Mouse (Mus musculus) bone marrow macrophage, adult 2 months (primary cell): ENCODE measurements around the gene Fgfr2.

Source experiments
- CTCF ChIP-seq: IDR thresholded peaks from 2 replicates; pipeline ENCODE4 v1.5.1; 2012; ENCODE audit warnings: low read depth, mild to moderate bottlenecking, low read length, moderate library complexity
- POLR2A ChIP-seq: IDR thresholded peaks from 2 replicates; pipeline ENCODE4 v1.6.1; 2012; ENCODE audit warnings: mild to moderate bottlenecking, low read depth, low read length, borderline replicate concordance

DNA sequence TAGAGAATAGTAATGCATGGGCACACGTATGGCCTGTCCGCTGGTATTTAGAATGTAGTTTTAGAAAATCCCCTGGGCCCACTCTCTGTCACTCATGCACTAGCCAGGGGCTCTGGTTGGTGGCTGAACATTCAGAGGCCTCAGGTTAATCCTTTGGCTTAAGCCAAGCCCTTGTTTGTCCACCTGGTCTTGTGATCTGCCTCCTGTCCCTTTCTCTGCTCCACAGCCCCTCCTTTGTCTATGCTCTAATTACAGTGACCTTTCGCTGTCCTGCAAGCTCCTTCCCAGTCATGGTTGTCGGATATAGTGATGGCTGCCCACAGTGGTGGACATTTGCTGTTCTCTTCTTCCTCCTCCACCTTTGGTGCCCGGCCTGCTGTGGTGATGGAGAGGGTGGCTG is 2460.9 kb downstream of the Fgfr2 start:
- TF ChIP-seq CTCF = no peak
- TF ChIP-seq POLR2A = no peak
